11 mouse cellular contexts compared by ENCODE assay signal in the genomic region with DNA sequence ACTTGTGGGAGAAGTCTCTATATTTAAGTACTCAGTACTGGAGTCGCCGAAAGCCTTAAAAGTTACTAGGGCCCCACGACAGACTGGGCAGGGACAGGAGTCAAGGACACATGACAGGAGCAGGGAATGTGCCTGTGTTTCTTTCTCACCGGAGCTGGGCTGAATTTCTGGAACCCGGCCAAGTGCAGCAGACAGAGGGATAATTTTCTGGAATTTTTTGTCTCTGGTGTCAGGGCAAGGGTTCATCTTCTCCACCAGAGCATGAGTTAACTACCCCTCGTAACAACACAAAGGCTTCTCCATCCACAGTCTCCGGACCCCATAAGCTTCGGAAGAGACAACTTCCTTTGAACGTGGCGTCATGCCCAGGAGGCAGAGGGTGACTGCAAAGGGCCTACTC. TPM values are rescaled to one million over a fixed set of nuclear protein-coding genes. Genes with fewer than 3 reads are reported as not detected.
DNase-seq lines count a peak whose midpoint lies in the region; ATAC-seq and TF ChIP-seq lines count a peak whose summit lies in the region.
"Had no signal": no experiment of that assay in that cellular context is flagged by ENCODE, and none has a peak within 500 bp of the region (broad histone marks: within the 10 kb centered on the region; RNA-seq: fewer than 3 reads in every experiment).

No protein-coding gene starts in this region.

- no peak overlapping the region for H3K4me3 ChIP-seq in lung, embryonic 16.5 days (ENCODE audit: low read length)
- H3K4me3 ChIP-seq in stomach, postnatal 0 days (ENCODE audit: low read depth, low read length): no peak overlapping the region
- H3K4me3 ChIP-seq: neural tube, embryonic 13.5 days had no signal

- no peak for DNase-seq in lung, adult 18-20 months
- peak; percentile 30 for DNase-seq in brain, embryonic 14.5 days (ENCODE audit: low read depth)
- DNase-seq in heart, postnatal 4 days: peak; percentile 60
- peak; percentile 30 for DNase-seq in stomach, postnatal 0 days (ENCODE audit: low spot score)
- no peak for DNase-seq in layer of hippocampus, postnatal 10 days (ENCODE audit: low spot score in 2 of 2)
- no peak for DNase-seq in embryo, embryonic 9.5 days (ENCODE audit: extremely low spot score)

- no peak overlapping the region for H3K9ac ChIP-seq in lung, embryonic 16.5 days (ENCODE audit: low read length)
- no peak overlapping the region for H3K9ac ChIP-seq in stomach, postnatal 0 days (ENCODE audit: low read length)
- H3K9ac ChIP-seq: neural tube, embryonic 13.5 days had no signal

- no peaks in the 10 kb centered on the region for H3K9me3 ChIP-seq in lung, embryonic 16.5 days (ENCODE audit: control insufficient read depth, low read length)
- no peaks in the 10 kb centered on the region for H3K9me3 ChIP-seq in stomach, postnatal 0 days (ENCODE audit: control insufficient read depth, low read length)
- H3K9me3 ChIP-seq: neural tube, embryonic 13.5 days had no signal

- 18% methylated on average over 10 of the region's 10 CpGs for whole genome bisulfite sequencing in lung, embryonic 16.5 days
- 41% methylated on average over 10 of the region's 10 CpGs for WGBS in stomach, postnatal 0 days

- TF ChIP-seq CTCF in brain, embryonic 14.5 days (IDR thresholded peaks at IDR 0.05; ENCODE audit: borderline replicate concordance, extremely low read depth, insufficient read depth, insufficient read length): no peak
- TF ChIP-seq CTCF in stomach, postnatal 0 days (IDR thresholded peaks at IDR 0.05; ENCODE audit: low read depth): no peak

- H3K27me3 ChIP-seq in lung, embryonic 16.5 days (ENCODE audit: control insufficient read depth, insufficient read depth, low read depth, low read length): peaks cover 7% of the 10 kb centered on the region
- no peaks in the 10 kb centered on the region; the same call in 1 of the 2 replicates for H3K27me3 ChIP-seq in stomach, postnatal 0 days (ENCODE audit: control insufficient read depth, insufficient read depth, low read length)

- TF ChIP-seq EP300 in stomach, postnatal 0 days (optimal IDR thresholded peaks at IDR 0.05): no peak

- no peaks in the 10 kb centered on the region; the same call in 1 of the 2 replicates for H3K4me1 ChIP-seq in lung, embryonic 16.5 days (replicated peaks; ENCODE audit: control insufficient read depth, insufficient read depth, low read length)
- no peaks in the 10 kb centered on the region for H3K4me1 ChIP-seq in stomach, postnatal 0 days (replicated peaks; ENCODE audit: control insufficient read depth, insufficient read depth)

- no peaks in the 10 kb centered on the region for H3K36me3 ChIP-seq in lung, embryonic 16.5 days (ENCODE audit: control insufficient read depth, insufficient read depth, low read length)
- no peaks in the 10 kb centered on the region for H3K36me3 ChIP-seq in stomach, postnatal 0 days (ENCODE audit: control insufficient read depth, insufficient read depth, low read length)
- H3K36me3 ChIP-seq: neural tube, embryonic 13.5 days had no signal

- no peak for TF ChIP-seq POLR2A in brain, embryonic 14.5 days (IDR thresholded peaks at IDR 0.05; ENCODE audit: borderline replicate concordance, extremely low read depth, insufficient read depth, insufficient read length, poor library complexity, severe bottlenecking)

- ATAC-seq in lung, embryonic 16.5 days (ENCODE audit: low read depth): peak; percentile 83
- no peak for ATAC-seq in stomach, postnatal 0 days (ENCODE audit: low FRiP score, low TSS enrichment)

- H3K27ac ChIP-seq in lung, embryonic 16.5 days (ENCODE audit: low read length): no peak overlapping the region
- H3K27ac ChIP-seq in stomach, postnatal 0 days (replicated peaks): no peak overlapping the region
- H3K27ac ChIP-seq: neural tube, embryonic 13.5 days had no signal

- H3K4me2 ChIP-seq in lung, embryonic 16.5 days (ENCODE audit: low read depth, low read length): peak overlapping the region; percentile 18; the same call in 1 of the 2 replicates
- H3K4me2 ChIP-seq in stomach, postnatal 0 days (replicated peaks; ENCODE audit: low read depth): no peak overlapping the region
- H3K4me2 ChIP-seq: liver, embryonic 11.5 days; neural tube, embryonic 13.5 days had no signal

RNA-seq across cellular contexts. Expression of gene Slc7a8, which starts 4.7 kb away (rescaled TPM):
- 1.9 and 2.0 TPM in 2 replicates for polyA plus RNA-seq in lung, embryonic 16.5 days (2015; fragmentation: Nextera tagmentation; extraction: Ambion mirVana)
- polyA plus RNA-seq in brain, embryonic 14.5 days (2012; rRNA removed): 8.9 and 14.6 TPM in 2 replicates
- total RNA-seq in heart, postnatal 4 days (2021): 1 to 10 TPM; 1.9 to 2.0 TPM
- 3.1 and 4.2 TPM in 2 replicates for polyA plus RNA-seq in stomach, postnatal 0 days (2015; fragmentation: Nextera tagmentation; extraction: Ambion mirVana)
- total RNA-seq in layer of hippocampus, postnatal 10 days (2021): 10 to 100 TPM; 63.7 to 66.3 TPM

RNA-seq across cellular contexts. Expression of gene Rnf212b, which starts 27.5 kb away (rescaled TPM):
- not detected in 2 replicates for polyA plus RNA-seq in lung, embryonic 16.5 days (2015; fragmentation: Nextera tagmentation; extraction: Ambion mirVana)
- polyA plus RNA-seq in brain, embryonic 14.5 days (2012; rRNA removed): 0.06 TPM in 1 of 2 replicates, not detected in the other
- not detected for total RNA-seq in heart, postnatal 4 days (2021)
- not detected in 2 replicates for polyA plus RNA-seq in stomach, postnatal 0 days (2015; fragmentation: Nextera tagmentation; extraction: Ambion mirVana)
- total RNA-seq in layer of hippocampus, postnatal 10 days (2021): not detected
- total RNA-seq: common myeloid progenitor, adult 5-6 weeks; hematopoietic stem cell, adult 5-6 weeks had no signal
- polyA plus RNA-seq: liver, embryonic 11.5 days; neural tube, embryonic 13.5 days had no signal

Comparison
In these comparisons a context has a peak if more than half of its experiments do, and no peak if none do; other contexts are left out.
1. DNase-seq: peak in brain, embryonic 14.5 days (single experiment), heart, postnatal 4 days (single experiment) and stomach, postnatal 0 days (single experiment); none in lung, adult 18-20 months (0 of 2), layer of hippocampus, postnatal 10 days (0 of 2) and embryo, embryonic 9.5 days (single experiment).